Mouse (Mus musculus): Measurements from ENCODE around the gene Morn4. TPM values are rescaled to one million over a fixed set of nuclear protein-coding genes. Genes with fewer than 3 reads are reported as not detected.
A peak's percentile ranks its signal among the peaks of the same experiment; 100 is the strongest.

Gene Morn4
- polyA plus RNA-seq (2015; fragmentation: Nextera tagmentation; extraction: Ambion mirVana), result 34.0 and 41.2 TPM in 2 replicates

DNA sequence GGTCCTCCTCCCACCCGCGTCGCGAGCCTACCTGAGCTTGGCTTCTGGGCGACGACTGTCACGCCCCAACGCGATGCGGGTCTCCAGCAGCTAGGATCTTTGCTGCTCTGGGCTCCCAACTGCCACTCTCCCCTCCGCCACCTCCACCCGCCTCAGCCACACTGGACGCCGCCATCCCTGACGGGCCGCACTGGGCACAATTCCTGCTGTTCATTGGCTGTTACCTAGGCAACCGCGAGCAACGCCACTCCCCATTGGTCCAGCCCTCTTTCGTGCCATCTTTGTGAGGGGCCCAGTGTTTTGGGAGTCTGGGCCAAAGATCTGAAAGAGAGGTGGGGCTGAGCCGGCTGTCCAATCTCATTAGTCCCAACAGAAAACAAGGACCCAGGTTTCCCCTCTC is at the start of gene Morn4:
Gene Morn4 (minus strand): TSS at position 192 of the 400 bp plus-strand sequence.
- WGBS, result under 1% methylated on average over 21 of the region's 21 CpGs
- Histone ChIP-seq H3K27ac (peak within 1 kb of the TSS; percentile 60; the same call in 1 of the 2 replicates), H3K4me2 (peak within 1 kb of the TSS; percentile 89), H3K9ac (peak within 1 kb of the TSS; percentile 83), H3K36me3 (no peaks in the 10 kb centered on the region), H3K9me3 (no peaks in the 10 kb centered on the region), H3K27me3 (no peaks in the 10 kb centered on the region), H3K4me1 (peaks cover 23% of the 10 kb centered on the region), H3K4me3 (peak within 1 kb of the TSS; percentile 75)
- ATAC-seq (ENCODE audit: insufficient number of reproducible peaks, insufficient read depth, low FRiP score, low TSS enrichment, low read depth), result peak; percentile 75

DNA sequence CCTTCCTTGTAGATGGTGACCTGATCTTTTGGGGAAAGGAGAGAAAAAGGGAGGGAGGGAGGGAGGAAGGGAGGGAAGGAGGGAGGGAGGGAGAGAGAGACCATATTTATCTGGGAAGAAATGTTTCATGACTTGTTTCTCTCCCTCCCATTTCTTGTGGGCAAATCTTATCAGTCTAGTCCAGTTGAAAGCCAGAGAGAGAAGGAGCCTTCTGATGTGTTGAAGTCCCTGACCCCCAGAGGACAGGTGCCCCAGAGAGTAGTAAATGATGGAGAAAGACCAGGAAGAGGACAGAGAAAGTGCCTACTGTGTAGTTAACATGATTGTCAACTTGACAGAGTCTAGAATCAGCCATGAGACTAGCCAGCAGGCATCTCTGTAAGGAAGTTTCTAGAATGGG is 48.9 kb upstream of the Morn4 start:
- Histone ChIP-seq H3K36me3 (no peaks in the 10 kb centered on the region), H3K4me2 (no peak overlapping the region), H3K27ac (no peak overlapping the region), H3K4me3 (no peak overlapping the region), H3K9me3 (no peaks in the 10 kb centered on the region), H3K4me1 (peaks cover 27% of the 10 kb centered on the region), H3K27me3 (no peaks in the 10 kb centered on the region), H3K9ac (no peak overlapping the region)
- no peak for ATAC-seq (ENCODE audit: insufficient number of reproducible peaks, insufficient read depth, low FRiP score, low TSS enrichment, low read depth)

DNA sequence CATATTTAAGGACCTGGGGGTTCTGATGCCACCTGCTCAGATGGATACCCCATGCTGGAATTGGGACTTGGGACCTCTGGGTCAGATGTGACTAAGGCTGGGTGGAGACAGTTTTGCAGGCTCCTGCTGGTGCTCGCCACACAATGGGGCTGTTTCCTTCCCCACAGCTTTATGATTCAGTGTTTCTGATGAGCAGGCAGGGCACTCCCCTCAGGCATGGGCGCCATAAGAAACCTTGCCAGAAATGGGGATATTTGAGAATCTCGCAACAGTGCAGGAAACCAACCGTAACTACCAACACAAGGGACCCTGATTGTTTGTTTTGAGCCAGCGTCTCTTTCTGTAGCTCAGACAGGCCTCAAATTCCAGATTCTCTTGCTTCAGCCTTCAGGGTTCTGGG is 44.9 kb upstream of the Morn4 start:
- H3K4me2 ChIP-seq, result no peak overlapping the region
- no peak overlapping the region for H3K4me3 ChIP-seq
- no peaks in the 10 kb centered on the region for H3K9me3 ChIP-seq
- H3K27me3 ChIP-seq, result no peaks in the 10 kb centered on the region
- no peak overlapping the region for H3K9ac ChIP-seq
- peak overlapping the region; percentile 66 for H3K27ac ChIP-seq
- ATAC-seq (ENCODE audit: insufficient number of reproducible peaks, insufficient read depth, low FRiP score, low TSS enrichment, low read depth), result no peak
- H3K36me3 ChIP-seq, result no peaks in the 10 kb centered on the region
- 47% methylated on average over 5 of the region's 5 CpGs for WGBS
- peaks cover 57% of the 10 kb centered on the region for H3K4me1 ChIP-seq

DNA sequence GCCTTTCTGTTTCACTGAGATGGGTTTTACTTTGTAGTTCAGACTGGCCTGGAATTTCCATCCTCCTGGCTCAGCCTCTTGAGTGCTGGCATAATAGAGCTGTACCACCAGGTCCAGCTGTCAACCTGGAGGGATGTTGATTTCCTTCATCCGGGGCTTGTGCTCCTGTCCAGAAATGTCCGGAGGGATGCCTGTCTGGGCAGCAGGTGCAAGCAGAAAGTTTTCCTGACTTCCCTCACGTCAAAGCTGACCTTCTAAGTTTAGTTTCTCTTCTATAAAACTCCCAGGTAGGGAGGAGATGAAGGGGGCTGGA is 44.1 kb upstream of the Morn4 start:
- Histone ChIP-seq H3K27ac (peak overlapping the region; percentile 93), H3K9ac (no peak overlapping the region)
- 63% methylated on average over 3 of the region's 3 CpGs for WGBS

DNA sequence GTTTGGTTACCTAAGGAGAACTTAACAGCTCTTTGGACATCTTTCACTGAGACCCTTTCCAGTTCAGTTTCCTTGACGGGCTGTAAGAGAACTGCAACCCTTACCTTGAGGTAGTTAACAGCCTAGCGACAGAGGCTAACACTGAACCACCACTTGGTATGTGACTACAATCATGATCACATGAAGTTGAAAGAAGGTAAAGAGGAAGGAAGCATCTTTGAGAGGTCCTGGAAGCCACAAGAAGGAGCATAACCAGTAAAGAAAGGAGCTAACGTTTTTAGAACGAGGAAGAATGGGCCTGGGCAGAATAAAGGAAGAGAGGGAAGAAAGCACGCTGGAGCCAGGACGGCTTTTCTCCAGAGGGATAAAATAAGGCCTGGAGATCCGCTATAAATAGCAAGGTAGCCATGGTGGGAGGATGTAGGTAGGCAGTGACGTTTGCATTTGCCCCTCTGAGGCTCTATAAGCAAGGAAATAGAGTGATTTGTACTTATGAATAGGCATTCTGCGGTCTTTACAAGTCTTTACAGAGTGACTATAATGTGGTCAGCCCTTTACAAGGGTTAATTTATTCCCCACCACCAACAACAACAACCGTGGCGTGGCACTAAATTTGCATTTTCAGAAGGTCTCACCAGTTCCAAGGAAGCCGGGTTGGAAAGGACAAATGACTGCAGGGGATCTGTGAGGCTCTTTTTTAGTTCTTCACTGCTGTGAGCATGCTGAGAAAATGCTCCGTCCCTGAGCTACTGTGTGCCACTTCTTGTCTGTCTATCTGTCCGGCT is 43.5 kb upstream of the Morn4 start:
- no peaks in the 10 kb centered on the region for H3K9me3 ChIP-seq
- H3K9ac ChIP-seq, result peak overlapping the region; percentile 92
- H3K27me3 ChIP-seq, result no peaks in the 10 kb centered on the region
- H3K4me1 ChIP-seq, result peaks cover 53% of the 10 kb centered on the region
- peak overlapping the region; percentile 93 for H3K27ac ChIP-seq
- peak overlapping the region; percentile 94 for H3K4me2 ChIP-seq
- peak overlapping the region; percentile 69 for H3K4me3 ChIP-seq
- ATAC-seq (ENCODE audit: insufficient number of reproducible peaks, insufficient read depth, low FRiP score, low TSS enrichment, low read depth), result no peak
- 31% methylated on average over 14 of the region's 14 CpGs for WGBS
- H3K36me3 ChIP-seq, result peaks cover 6% of the 10 kb centered on the region

More for the DNA sequence above, 44.1 kb upstream of the Morn4 start:
- H3K9me3 ChIP-seq, result no peaks in the 10 kb centered on the region
- H3K36me3 ChIP-seq, result 0 out of 2 replicates have a peak, but pooled peaks cover under 1% of the 10 kb centered on the region
- H3K27me3 ChIP-seq, result no peaks in the 10 kb centered on the region
- no peak for ATAC-seq (ENCODE audit: insufficient number of reproducible peaks, insufficient read depth, low FRiP score, low TSS enrichment, low read depth)
- peaks cover 53% of the 10 kb centered on the region for H3K4me1 ChIP-seq
- H3K4me2 ChIP-seq, result no peak overlapping the region
- H3K4me3 ChIP-seq, result no peak overlapping the region

DNA sequence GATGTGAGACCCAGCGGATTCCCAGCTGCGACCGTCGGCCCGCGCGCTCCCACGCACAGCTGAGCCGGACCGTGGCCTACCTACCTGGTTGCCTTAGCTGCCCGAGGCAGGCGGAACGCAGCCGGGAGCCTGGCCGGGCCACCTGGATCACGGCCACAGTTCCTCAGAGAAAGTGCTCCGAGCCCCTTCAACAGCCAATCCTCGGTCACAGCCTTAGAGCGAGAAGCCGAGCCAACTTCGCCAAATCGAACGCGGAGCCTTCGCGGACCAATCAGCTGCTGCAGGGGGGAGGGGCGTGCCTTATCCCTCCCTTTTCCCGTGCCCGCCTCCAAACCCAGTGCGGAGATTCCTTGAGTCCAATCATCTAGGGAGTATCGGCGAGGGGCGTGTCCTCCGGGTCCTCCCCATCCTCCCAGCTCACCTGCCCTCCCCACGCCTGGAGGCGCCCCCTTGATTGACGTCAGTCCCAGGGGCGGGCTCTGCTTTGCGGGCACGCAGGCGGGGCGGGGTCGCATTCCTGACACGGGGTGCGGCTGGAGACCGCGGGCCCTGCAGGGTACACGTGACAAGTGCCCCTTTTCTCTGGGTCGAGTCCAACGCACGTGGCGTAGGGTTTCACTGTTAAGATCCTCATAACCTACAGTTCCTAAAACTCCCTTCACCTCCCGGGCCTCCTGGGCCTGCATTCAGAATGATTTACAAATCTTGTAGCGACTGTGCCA is 42.8 kb upstream of the Morn4 start, which contains the start of gene Avpi1:
Gene Avpi1 (minus strand): TSS at position 273 of the 722 bp plus-strand sequence.
- peak within 1 kb of the TSS; percentile 92 for H3K9ac ChIP-seq
- H3K27ac ChIP-seq, result peak within 1 kb of the TSS; percentile 93
- peaks cover 53% of the 10 kb centered on the region for H3K4me1 ChIP-seq
- ATAC-seq (ENCODE audit: insufficient number of reproducible peaks, insufficient read depth, low FRiP score, low TSS enrichment, low read depth), result peak; percentile 94
- H3K36me3 ChIP-seq, result peaks cover 13% of the 10 kb centered on the region
- no peaks in the 10 kb centered on the region for H3K9me3 ChIP-seq
- no peaks in the 10 kb centered on the region for H3K27me3 ChIP-seq
- peak within 1 kb of the TSS; percentile 69 for H3K4me3 ChIP-seq
- H3K4me2 ChIP-seq, result peak within 1 kb of the TSS; percentile 94
- under 1% methylated on average over 54 of the region's 54 CpGs for WGBS

DNA sequence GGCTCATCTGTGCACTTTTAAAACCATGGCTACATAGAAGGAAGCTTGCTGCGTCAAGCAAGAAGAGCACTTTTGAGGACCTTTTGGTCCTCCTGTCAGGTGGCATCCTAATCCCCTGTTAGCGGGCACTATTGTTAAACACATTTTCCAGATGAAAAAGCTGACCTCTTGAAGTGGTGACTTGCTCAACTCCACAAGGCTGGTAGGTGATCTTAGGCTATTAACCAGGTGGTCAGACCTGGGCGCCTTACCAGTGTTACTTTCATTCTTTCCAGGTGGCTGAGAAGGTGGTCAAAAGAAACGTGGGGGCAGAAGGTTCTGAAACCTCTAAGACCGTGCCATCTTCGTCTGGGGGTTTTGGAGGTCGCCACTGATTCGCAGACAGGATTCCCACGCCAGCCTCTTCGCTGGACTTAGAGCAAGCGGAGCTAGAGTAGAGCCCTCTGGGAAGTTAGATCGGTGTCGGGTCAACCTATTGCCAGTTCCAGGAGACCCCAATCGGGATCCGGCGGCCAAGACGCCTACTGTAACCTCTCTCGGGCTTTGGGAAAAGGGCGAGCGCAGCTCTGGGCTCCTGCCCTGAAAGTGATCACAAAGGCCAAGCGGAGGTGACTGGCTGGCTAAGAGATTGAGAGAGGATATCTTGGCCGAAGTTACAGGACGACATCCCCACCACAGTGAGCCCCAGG is 42.0 kb upstream of the Morn4 start:
- no peaks in the 10 kb centered on the region for H3K9me3 ChIP-seq
- 7% methylated on average over 23 of the region's 23 CpGs for WGBS
- H3K4me3 ChIP-seq, result peak overlapping the region; percentile 69
- no peaks in the 10 kb centered on the region for H3K27me3 ChIP-seq
- H3K36me3 ChIP-seq, result peaks cover 21% of the 10 kb centered on the region
- H3K4me1 ChIP-seq, result peaks cover 53% of the 10 kb centered on the region
- peak overlapping the region; percentile 93 for H3K27ac ChIP-seq
- ATAC-seq (ENCODE audit: insufficient number of reproducible peaks, insufficient read depth, low FRiP score, low TSS enrichment, low read depth), result 0 out of 2 replicates have a peak, but pooled peaks have one; percentile 1
- H3K9ac ChIP-seq, result peak overlapping the region; percentile 92
- H3K4me2 ChIP-seq, result peak overlapping the region; percentile 94

DNA sequence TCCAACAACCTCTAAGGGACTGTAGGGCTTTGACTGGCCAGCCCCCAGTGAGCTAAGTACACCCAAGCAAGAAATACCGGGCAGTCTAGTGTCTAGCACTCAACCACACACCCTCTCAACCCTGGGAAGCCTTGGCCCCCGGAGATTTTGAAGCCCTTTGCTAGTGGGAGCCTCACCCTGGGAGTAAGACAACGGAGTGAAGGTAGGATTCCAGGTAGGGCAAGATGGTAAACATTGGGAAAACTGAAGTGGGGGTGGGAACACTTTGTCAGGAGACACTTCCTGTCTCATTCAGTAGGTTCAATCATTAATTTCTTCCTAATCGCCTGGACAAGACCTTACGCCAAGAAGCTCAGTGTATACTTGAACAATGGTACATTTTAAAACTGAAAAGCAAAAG is 40.9 kb upstream of the Morn4 start:
- Histone ChIP-seq H3K4me3 (no peak overlapping the region), H3K9ac (no peak overlapping the region), H3K36me3 (peaks cover 30% of the 10 kb centered on the region), H3K9me3 (no peaks in the 10 kb centered on the region), H3K27ac (no peak overlapping the region), H3K27me3 (no peaks in the 10 kb centered on the region), H3K4me2 (peak overlapping the region; percentile 94; the same call in 1 of the 2 replicates), H3K4me1 (peaks cover 50% of the 10 kb centered on the region)
- WGBS, result 89% methylated on average over 5 of the region's 5 CpGs
- no peak for ATAC-seq (ENCODE audit: insufficient number of reproducible peaks, insufficient read depth, low FRiP score, low TSS enrichment, low read depth)

DNA sequence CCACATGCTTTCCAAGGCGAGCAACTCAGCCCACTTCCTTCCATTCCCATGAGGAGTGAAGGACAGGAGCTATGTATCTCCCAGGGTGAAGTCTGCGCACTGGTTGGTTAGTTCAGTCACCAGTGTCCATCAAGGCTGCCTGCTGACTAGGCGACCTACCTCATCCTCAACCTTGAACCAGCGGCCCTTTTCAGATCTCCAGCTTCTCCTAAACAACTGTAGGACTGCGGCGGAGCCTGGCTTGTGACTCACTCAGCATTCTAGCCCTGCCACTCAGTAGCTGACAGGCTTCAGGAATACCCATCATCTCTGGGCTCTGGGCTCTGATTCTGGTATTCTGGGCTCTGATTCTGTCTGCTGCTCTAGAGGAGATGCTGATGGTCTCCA is 40.1 kb upstream of the Morn4 start:
- Histone ChIP-seq H3K9ac (no peak overlapping the region), H3K4me2 (no peak overlapping the region), H3K4me1 (peaks cover 43% of the 10 kb centered on the region), H3K27ac (no peak overlapping the region), H3K9me3 (no peaks in the 10 kb centered on the region), H3K36me3 (peaks cover 38% of the 10 kb centered on the region), H3K27me3 (no peaks in the 10 kb centered on the region), H3K4me3 (no peak overlapping the region)
- 90% methylated on average over 6 of the region's 6 CpGs for WGBS
- ATAC-seq (ENCODE audit: insufficient number of reproducible peaks, insufficient read depth, low FRiP score, low TSS enrichment, low read depth), result no peak

DNA sequence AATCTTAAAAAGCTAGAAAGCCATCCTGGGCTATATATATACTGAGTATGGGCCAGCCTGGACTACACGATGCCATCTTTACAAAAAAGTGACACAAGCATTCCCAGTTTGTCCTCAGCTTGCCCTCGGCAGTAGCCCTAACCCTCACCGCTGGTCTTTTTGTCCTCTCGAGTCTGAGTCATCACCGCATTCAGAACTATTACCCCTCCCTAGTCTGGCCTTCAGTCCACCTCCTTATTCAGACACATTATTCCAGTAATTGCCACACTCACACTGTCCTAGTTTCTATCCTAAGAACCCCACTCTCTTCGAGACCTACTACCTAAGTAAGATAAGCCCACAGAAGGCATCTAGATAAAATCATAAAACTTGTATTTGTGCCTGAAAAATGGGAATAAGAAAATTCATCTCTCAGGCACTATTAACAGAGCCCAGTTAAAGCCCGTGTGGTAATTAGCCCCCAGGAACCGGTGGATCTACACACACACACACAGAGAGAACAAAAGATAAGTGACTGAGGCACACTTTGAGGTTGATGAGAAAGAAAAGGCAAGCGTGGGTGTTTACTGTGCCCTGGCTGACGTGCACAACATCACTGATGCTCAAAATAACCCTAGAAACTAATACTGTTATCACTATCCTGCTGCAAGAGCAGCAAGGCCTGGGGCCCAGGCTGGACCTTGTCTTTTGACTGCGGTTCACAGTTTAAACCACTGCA is 39.5 kb upstream of the Morn4 start:
- Histone ChIP-seq H3K4me1 (peaks cover 38% of the 10 kb centered on the region), H3K9me3 (no peaks in the 10 kb centered on the region), H3K9ac (no peak overlapping the region)

DNA sequence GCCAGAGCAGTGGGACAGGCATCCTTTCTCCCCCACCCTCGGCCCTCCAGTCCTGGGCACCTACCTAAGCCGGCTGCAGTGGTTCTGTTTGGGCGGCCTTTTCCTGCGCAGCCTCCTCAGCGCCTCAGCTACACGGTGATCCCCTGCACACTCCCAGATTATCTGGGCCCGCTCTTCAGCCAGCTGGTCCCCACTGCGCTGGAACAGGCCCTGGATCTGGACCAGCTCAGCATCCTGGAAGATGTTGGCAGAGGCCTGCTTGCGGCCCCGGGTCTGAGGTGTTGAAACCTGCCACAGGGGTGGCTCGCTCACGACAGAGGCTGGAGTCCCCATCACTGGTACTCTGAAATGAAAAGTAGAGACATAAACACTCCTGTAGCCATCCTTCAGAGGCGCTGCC is 38.5 kb upstream of the Morn4 start:
- H3K36me3 ChIP-seq, result peaks cover 53% of the 10 kb centered on the region
- no peak overlapping the region for H3K27ac ChIP-seq
- no peak for ATAC-seq (ENCODE audit: insufficient number of reproducible peaks, insufficient read depth, low FRiP score, low TSS enrichment, low read depth)
- 88% methylated on average over 13 of the region's 13 CpGs for WGBS
- no peaks in the 10 kb centered on the region for H3K27me3 ChIP-seq
- H3K4me1 ChIP-seq, result peaks cover 28% of the 10 kb centered on the region
- no peak overlapping the region for H3K4me3 ChIP-seq
- H3K9me3 ChIP-seq, result no peaks in the 10 kb centered on the region
- no peak overlapping the region for H3K4me2 ChIP-seq
- no peak overlapping the region for H3K9ac ChIP-seq

More for the DNA sequence above, 39.5 kb upstream of the Morn4 start:
- Histone ChIP-seq H3K4me2 (no peak overlapping the region), H3K27ac (no peak overlapping the region), H3K27me3 (no peaks in the 10 kb centered on the region), H3K4me3 (no peak overlapping the region), H3K36me3 (peaks cover 44% of the 10 kb centered on the region)
- no peak for ATAC-seq (ENCODE audit: insufficient number of reproducible peaks, insufficient read depth, low FRiP score, low TSS enrichment, low read depth)
- 84% methylated on average over 11 of the region's 11 CpGs for WGBS
